Mouse (Mus musculus): ENCODE data around the gene Isoc2b. TPM values are rescaled to one million over a fixed set of nuclear protein-coding genes. Genes with fewer than 3 reads are reported as not detected.
"Not testable (repeated sequence)": the region's sequence is repeated elsewhere in the genome, so short reads cannot be mapped to it uniquely, and the experiment has no call there.

The Isoc2b gene
- polyA plus RNA-seq, 2 experiments, result 7.4 to 9.7 TPM

DNA sequence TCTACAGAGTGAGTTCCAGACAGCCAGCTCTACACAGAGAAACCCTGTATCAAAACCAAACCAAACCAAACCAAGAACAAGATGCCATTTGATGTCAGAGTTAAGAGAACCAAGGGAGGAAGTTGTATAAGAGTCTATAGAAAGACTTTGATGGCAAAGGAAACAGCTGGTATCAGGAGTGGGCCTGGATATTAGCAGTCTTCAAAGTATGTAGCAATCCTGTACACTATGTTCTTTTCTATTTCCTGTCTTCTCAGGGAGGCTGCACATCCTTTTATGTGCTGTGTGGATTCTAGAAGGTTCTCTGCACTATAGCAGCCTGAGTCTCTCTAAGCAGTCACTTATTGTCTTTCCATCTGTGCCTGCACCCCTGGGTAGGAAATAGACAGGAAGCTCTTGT is 53.5 kb downstream of the Isoc2b start:
- no peaks in the 10 kb centered on the region for H3K27me3 ChIP-seq (ENCODE audit: control insufficient read depth, insufficient read depth, low read length)
- no peak for TF ChIP-seq POLR2A (IDR thresholded peaks at IDR 0.05; ENCODE audit: borderline replicate concordance, extremely low read depth, insufficient read depth, insufficient read length)
- no peaks in the 10 kb centered on the region for H3K9me3 ChIP-seq (ENCODE audit: control insufficient read depth, low read length)
- ATAC-seq (ENCODE audit: low FRiP score, low read depth), result no peak
- H3K4me1 ChIP-seq (ENCODE audit: control insufficient read depth, insufficient read depth, low read length), result peaks cover 6% of the 10 kb centered on the region; the same call in 1 of the 2 replicates
- H3K27ac ChIP-seq (replicated peaks; ENCODE audit: low read depth, low read length), result no peak overlapping the region
- DNase-seq (ENCODE audit: low spot score), result no peak
- no peak overlapping the region for H3K4me2 ChIP-seq (replicated peaks; ENCODE audit: low read depth, low read length, severe bottlenecking)
- H3K36me3 ChIP-seq (ENCODE audit: control insufficient read depth, insufficient read depth, low read length), result no peaks in the 10 kb centered on the region
- H3K9ac ChIP-seq (ENCODE audit: low read depth, low read length, severe bottlenecking), result no peak overlapping the region
- H3K4me3 ChIP-seq (replicated peaks; ENCODE audit: low read length), result no peak overlapping the region

DNA sequence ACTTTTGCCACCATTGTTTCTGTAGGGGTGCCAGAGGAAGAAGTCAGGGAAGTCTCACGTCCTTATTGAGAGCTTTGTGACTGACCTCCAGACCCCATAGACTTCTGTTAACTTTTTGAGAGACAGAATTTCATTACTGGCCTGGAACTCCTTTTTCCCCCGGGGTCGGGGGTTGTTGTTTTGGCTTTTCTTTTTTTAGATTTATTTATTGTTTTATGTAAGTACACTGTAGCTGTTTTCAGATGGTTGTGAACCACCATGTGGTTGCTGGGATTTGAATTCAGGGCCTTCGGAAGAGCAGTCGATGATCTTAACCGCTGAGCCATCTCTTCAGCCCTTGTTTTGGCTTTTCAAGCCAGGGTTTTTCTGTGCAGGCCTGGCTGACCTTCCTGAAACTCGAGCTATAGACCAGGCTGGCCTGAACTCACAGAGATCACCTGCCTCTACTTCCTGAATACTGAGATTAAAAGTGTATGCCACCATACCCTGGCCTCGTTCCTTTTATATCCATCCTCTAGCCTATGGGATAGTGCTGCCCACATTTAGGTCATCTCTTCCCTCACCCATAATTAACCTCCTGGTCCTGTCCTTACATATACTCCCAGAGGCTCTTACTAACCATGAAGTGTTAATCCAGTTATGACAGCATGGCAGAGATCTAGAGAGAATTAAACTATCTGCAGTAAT is 56.8 kb downstream of the Isoc2b start:
- WGBS, result 29% methylated on average over 8 of the region's 8 CpGs
- Histone ChIP-seq H3K9ac (ENCODE audit: low read depth, low read length, severe bottlenecking) (peak overlapping the region; percentile 48), H3K4me2 (replicated peaks; ENCODE audit: low read depth, low read length, severe bottlenecking) (peak overlapping the region; percentile 66), H3K4me1 (ENCODE audit: control insufficient read depth, insufficient read depth, low read length) (peaks cover 21% of the 10 kb centered on the region), H3K36me3 (ENCODE audit: control insufficient read depth, insufficient read depth, low read length) (peaks cover 27% of the 10 kb centered on the region), H3K4me3 (replicated peaks; ENCODE audit: low read length) (peak overlapping the region; percentile 97), H3K27me3 (ENCODE audit: control insufficient read depth, insufficient read depth, low read length) (no peaks in the 10 kb centered on the region), H3K27ac (replicated peaks; ENCODE audit: low read depth, low read length) (peak overlapping the region; percentile 81), H3K9me3 (ENCODE audit: control insufficient read depth, low read length) (no peaks in the 10 kb centered on the region)
- ATAC-seq (ENCODE audit: low FRiP score, low read depth) (no peak), DNase-seq (ENCODE audit: low spot score) (no peak)
- TF ChIP-seq POLR2A (IDR thresholded peaks at IDR 0.05; ENCODE audit: borderline replicate concordance, extremely low read depth, insufficient read depth, insufficient read length), result no peak

DNA sequence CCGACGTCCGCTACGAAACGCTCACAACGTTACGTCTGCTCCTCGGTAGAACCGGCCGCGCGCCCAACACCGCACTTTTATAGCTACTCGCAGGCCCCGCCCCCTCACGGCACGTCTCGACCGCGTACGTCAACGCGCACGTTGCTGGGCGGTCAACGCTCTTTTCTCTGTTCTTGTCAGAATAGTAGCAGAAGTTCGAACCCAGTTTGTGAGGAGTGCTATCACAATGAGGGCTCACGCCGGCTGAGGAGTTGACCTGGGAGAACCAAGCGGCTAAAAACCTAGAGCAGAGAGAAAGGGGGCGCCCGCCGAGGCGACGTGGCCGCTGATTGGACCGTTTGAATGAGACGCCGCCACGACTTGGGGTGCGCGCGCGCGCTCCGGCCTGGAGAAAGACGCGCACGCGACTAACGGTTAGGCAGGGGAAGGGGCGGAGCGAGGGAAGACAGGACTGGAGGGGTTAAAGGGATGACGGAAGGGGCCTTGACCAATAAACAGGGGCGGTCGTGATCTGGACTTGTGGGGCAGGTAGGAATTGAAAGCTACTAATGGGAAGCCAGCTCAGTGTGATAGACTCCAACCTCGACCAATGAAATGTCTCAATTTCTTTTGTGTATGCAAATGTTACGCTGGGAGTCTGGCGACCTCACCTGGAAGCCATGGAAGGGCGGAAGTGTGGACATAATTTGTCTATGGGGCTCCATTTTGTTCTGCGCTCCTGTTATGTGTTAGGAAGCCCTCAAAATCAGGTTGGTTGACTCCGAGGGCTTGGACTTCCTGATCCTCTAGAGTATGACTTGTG is 57.6 kb downstream of the Isoc2b start, which contains the start of gene Ube2s:
TSS of gene Ube2s (minus strand) at position 288 of the 802 bp plus-strand sequence.
- ATAC-seq (ENCODE audit: low FRiP score, low read depth) (peak; percentile 98), DNase-seq (ENCODE audit: low spot score) (peak; percentile 100)
- 3% methylated on average over 62 of the region's 62 CpGs for WGBS
- Histone ChIP-seq H3K9me3 (ENCODE audit: control insufficient read depth, low read length) (no peaks in the 10 kb centered on the region), H3K36me3 (ENCODE audit: control insufficient read depth, insufficient read depth, low read length) (peaks cover 31% of the 10 kb centered on the region), H3K27ac (replicated peaks; ENCODE audit: low read depth, low read length) (peak within 1 kb of the TSS; percentile 96), H3K4me1 (ENCODE audit: control insufficient read depth, insufficient read depth, low read length) (peaks cover 21% of the 10 kb centered on the region), H3K4me2 (replicated peaks; ENCODE audit: low read depth, low read length, severe bottlenecking) (peak within 1 kb of the TSS; percentile 71), H3K9ac (ENCODE audit: low read depth, low read length, severe bottlenecking) (peak within 1 kb of the TSS; percentile 93), H3K27me3 (ENCODE audit: control insufficient read depth, insufficient read depth, low read length) (no peaks in the 10 kb centered on the region), H3K4me3 (replicated peaks; ENCODE audit: low read length) (peak within 1 kb of the TSS; percentile 97)
- TF ChIP-seq POLR2A (IDR thresholded peaks at IDR 0.05; ENCODE audit: borderline replicate concordance, extremely low read depth, insufficient read depth, insufficient read length), result peak; percentile 74; the same call in 1 of the 2 replicates

DNA sequence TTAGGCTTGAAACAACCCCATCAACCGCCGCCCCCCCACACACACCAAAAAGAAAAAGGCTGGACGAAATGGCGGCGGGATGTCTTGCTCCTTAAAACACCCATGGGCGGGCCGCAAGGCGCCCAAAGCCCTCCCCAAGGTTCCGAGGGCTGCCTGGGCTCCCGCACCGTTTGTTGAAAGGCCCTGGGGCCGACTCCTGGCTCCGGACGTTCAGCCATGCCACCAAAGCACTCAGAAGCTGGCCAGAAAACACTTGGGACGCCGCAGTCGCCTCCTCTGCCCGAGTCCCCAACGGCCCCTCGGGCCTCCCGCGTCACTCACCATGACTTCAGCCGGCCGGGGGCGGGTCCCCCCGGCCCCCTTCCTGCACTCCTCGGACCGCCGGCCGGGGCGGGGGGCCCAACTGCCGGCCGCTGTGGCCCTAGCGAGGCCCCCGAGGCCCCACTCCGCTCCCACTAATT is 58.2 kb downstream of the Isoc2b start:
- Histone ChIP-seq H3K27ac (replicated peaks; ENCODE audit: low read depth, low read length) (peak overlapping the region; percentile 96), H3K4me2 (replicated peaks; ENCODE audit: low read depth, low read length, severe bottlenecking) (peak overlapping the region; percentile 71), H3K36me3 (ENCODE audit: control insufficient read depth, insufficient read depth, low read length) (peaks cover 37% of the 10 kb centered on the region), H3K9ac (ENCODE audit: low read depth, low read length, severe bottlenecking) (peak overlapping the region; percentile 93), H3K4me3 (replicated peaks; ENCODE audit: low read length) (peak overlapping the region; percentile 97), H3K27me3 (ENCODE audit: control insufficient read depth, insufficient read depth, low read length) (no peaks in the 10 kb centered on the region), H3K4me1 (ENCODE audit: control insufficient read depth, insufficient read depth, low read length) (peaks cover 21% of the 10 kb centered on the region), H3K9me3 (ENCODE audit: control insufficient read depth, low read length) (no peaks in the 10 kb centered on the region)
- DNase-seq (ENCODE audit: low spot score) (no peak), ATAC-seq (ENCODE audit: low FRiP score, low read depth) (no peak; the same call in 1 of the 2 replicates)
- 0% methylated on average over 26 of the region's 36 CpGs for WGBS
- TF ChIP-seq POLR2A (IDR thresholded peaks at IDR 0.05; ENCODE audit: borderline replicate concordance, extremely low read depth, insufficient read depth, insufficient read length), result no peak

DNA sequence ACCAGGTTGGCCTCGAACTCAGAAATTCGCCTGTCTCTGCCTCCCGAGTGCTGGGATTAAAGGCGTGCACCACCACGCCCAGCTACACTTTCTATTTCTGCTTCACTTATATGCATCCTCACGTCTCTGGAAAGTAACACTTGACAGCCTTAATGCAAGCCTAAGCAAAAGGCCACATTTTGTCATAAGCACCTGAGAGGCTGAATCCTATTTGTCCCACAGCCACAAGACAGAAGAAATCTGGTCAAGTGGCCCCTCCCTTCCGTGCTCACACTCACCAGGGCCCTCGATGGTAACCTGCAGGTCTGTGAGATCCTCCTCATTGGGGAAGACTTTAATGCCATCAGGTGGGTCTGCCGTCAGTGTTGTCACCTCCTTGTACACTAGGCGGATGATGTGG is 58.9 kb downstream of the Isoc2b start:
- not testable (repeated sequence) for H3K27ac ChIP-seq (replicated peaks; ENCODE audit: low read depth, low read length); H3K27me3 ChIP-seq (ENCODE audit: control insufficient read depth, insufficient read depth, low read length); DNase-seq (ENCODE audit: low spot score); ATAC-seq (ENCODE audit: low FRiP score, low read depth); H3K9me3 ChIP-seq (ENCODE audit: control insufficient read depth, low read length)
- peak overlapping the region; percentile 93 for H3K9ac ChIP-seq (ENCODE audit: low read depth, low read length, severe bottlenecking)
- peak overlapping the region; percentile 97 for H3K4me3 ChIP-seq (replicated peaks; ENCODE audit: low read length)
- H3K4me1 ChIP-seq (ENCODE audit: control insufficient read depth, insufficient read depth, low read length), result peaks cover 21% of the 10 kb centered on the region
- peaks cover 44% of the 10 kb centered on the region for H3K36me3 ChIP-seq (ENCODE audit: control insufficient read depth, insufficient read depth, low read length)
- 45% methylated on average over 10 of the region's 10 CpGs for WGBS
- H3K4me2 ChIP-seq (replicated peaks; ENCODE audit: low read depth, low read length, severe bottlenecking), result peak overlapping the region; percentile 71
